Mouse (Mus musculus) forebrain, embryonic 11.5 days (tissue): ENCODE measurements around the gene Cox11. TPM values are rescaled to one million over a fixed set of nuclear protein-coding genes. Genes with fewer than 3 reads are reported as not detected.

Experiments used
- ATAC-seq: fragments of 200-750 bp; cut with Nextera tagmentation; replicated peaks from 2 replicates; pipeline ENCODE4 v1.8.0; 2017; ENCODE audit warnings: moderate TSS enrichment; ENCODE audit not compliant: low FRiP score
- DNase-seq: peaks from one replicate; pipeline ENCODE4 v3.0.0-alpha.2; 2017; ENCODE audit warnings: low spot score
- H3K27ac ChIP-seq: fragments of 300-500 bp; sonication (generic); 2 replicates; pipeline ENCODE4 v1.5.1; 2014; ENCODE audit warnings: low read depth, low read length
- H3K27me3 ChIP-seq: fragments of 300-500 bp; sonication (generic); 2 replicates; pipeline ENCODE4 v1.6.1; 2014; ENCODE audit warnings: mild to moderate bottlenecking, low read length, mixed read lengths; ENCODE audit not compliant: control insufficient read depth, insufficient read depth
- H3K36me3 ChIP-seq: fragments of 300-500 bp; sonication (generic); 2 replicates; pipeline ENCODE4 v1.6.1; 2014; ENCODE audit warnings: mild to moderate bottlenecking, low read length, moderate library complexity, mixed read lengths; ENCODE audit not compliant: control insufficient read depth, insufficient read depth
- H3K4me1 ChIP-seq: fragments of 300-500 bp; sonication (generic); replicated peaks from 2 replicates; pipeline ENCODE4 v1.6.1; 2014; ENCODE audit warnings: low read length, mixed read lengths; ENCODE audit not compliant: control insufficient read depth, insufficient read depth
- H3K4me2 ChIP-seq: fragments of 300-500 bp; sonication (generic); 2 replicates; pipeline ENCODE4 v1.6.1; 2014; ENCODE audit warnings: low read depth, mild to moderate bottlenecking, low read length, moderate library complexity, mixed read lengths; ENCODE audit not compliant: severe bottlenecking
- H3K4me3 ChIP-seq: fragments of 300-500 bp; sonication (generic); 2 replicates; pipeline ENCODE4 v1.5.1; 2014; ENCODE audit warnings: low read depth, low read length
- H3K9ac ChIP-seq: fragments of 300-500 bp; sonication (generic); 2 replicates; pipeline ENCODE4 v1.6.1; 2014; ENCODE audit warnings: low read length
- H3K9me3 ChIP-seq: fragments of 300-500 bp; sonication (generic); 2 replicates; pipeline ENCODE4 v1.6.1; 2016; ENCODE audit warnings: low read length, mixed read lengths; ENCODE audit not compliant: control insufficient read depth
- WGBS: fragments of 180-500 bp; shearing (Covaris S2); extraction: QIAGEN DNeasy Blood & Tissue Kit; methylation state at CpG from one replicate; pipeline ENCODE4 v1.1.7; 2014; 5-methylcytosine and 5-hydroxymethylcytosine counted together
- polyA plus RNA-seq: library from polyadenylated mRNA; unstranded; fragments of >200 nt; fragmentation: Nextera tagmentation; extraction: Ambion mirVana; gene quantifications from 2 replicates; pipeline ENCODE4 v1.2.1, GENCODE M21; 2014

Gene Cox11
- polyA plus RNA-seq, 1 experiment from 2014 or later = 30.5 TPM

DNA sequence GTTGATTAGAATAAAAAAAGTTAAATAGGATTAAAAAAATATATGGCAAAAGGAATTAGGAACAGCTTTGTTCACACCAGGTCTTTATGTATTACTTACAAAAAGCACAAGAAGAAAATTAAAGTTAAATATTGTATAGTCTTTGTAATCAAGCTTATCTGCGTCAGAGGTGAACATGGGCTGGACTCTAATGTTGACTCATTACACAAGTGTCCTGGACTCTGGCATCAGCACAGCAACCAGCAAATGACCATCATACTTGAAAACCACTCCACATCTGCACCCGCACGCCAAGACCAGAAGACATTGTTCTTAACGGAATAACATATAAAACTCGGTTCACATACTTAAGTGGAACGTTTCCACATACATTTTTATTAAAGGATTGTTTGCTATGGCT is 29.4 kb downstream of the Cox11 start:
- Histone ChIP-seq H3K27ac (no peak overlapping the region), H3K4me2 (no peak overlapping the region), H3K27me3 (no peaks in the 10 kb centered on the region), H3K9me3 (no peaks in the 10 kb centered on the region), H3K4me3 (no peak overlapping the region), H3K9ac (no peak overlapping the region), H3K4me1 (peaks cover 21% of the 10 kb centered on the region), H3K36me3 (no peaks in the 10 kb centered on the region)
- ATAC-seq (no peak), DNase-seq (no peak)
- 95% methylated on average over 6 of the region's 6 CpGs for WGBS

DNA sequence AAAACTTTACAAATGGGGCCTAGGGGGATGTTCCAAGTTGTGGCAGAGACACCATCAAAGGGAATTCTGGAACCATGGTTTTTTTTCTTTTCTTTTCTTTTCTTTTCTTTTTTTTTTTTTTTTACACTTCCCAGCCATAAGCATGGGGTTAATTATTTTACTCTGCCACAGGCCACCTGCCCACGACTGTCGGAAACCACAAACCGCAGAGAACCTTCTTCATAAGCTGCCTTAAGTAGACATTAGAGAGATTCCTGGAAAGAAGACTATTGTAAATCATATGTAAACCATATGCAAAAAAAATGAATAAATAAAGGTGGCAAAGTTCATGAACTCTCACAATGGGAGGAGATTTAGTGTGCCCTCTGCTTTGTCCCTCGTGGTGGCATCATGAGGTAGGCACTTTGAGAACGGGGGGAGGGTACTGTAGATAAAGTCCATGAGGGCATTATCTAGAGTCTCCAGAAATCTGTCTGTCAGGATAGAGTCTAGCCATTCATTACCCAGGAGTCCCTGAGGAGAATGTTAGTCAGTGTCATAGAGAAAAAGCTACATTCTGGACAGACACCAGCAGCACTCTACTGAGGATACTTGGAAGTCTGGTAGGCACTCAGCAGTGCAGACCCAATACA is 37.6 kb downstream of the Cox11 start:
- 85% methylated on average over 5 of the region's 5 CpGs for WGBS
- DNase-seq (no peak), ATAC-seq (no peak)
- Histone ChIP-seq H3K27me3 (no peaks in the 10 kb centered on the region), H3K27ac (no peak overlapping the region), H3K4me3 (no peak overlapping the region), H3K4me1 (no peaks in the 10 kb centered on the region), H3K36me3 (no peaks in the 10 kb centered on the region; the same call in 1 of the 2 replicates), H3K4me2 (no peak overlapping the region), H3K9ac (no peak overlapping the region), H3K9me3 (no peaks in the 10 kb centered on the region)

DNA sequence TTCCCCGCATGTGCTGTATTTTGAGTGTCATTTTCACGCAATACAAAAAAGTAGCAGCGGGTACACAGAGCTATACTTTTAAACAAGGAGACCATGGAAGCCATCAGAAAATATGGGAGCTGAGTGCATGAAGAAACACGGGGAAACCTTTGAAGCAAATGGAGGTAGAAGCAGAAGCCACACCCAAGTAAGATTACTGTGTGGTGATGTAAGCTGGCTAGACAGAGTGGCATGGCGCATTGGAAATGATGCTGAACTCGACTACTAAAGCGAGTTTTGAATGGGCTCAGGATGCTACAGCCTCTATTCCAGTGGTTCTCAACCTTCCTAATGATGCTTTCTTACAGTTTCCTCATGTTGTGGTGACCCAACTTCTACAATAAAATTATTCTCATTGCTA is 39.1 kb downstream of the Cox11 start:
- Histone ChIP-seq H3K36me3 (no peaks in the 10 kb centered on the region; the same call in 1 of the 2 replicates), H3K9ac (no peak overlapping the region), H3K4me2 (no peak overlapping the region), H3K9me3 (no peaks in the 10 kb centered on the region), H3K27ac (no peak overlapping the region), H3K4me1 (no peaks in the 10 kb centered on the region), H3K27me3 (no peaks in the 10 kb centered on the region), H3K4me3 (no peak overlapping the region)
- ATAC-seq = no peak
- 90% methylated on average over 7 of the region's 7 CpGs for WGBS
- DNase-seq = no peak

DNA sequence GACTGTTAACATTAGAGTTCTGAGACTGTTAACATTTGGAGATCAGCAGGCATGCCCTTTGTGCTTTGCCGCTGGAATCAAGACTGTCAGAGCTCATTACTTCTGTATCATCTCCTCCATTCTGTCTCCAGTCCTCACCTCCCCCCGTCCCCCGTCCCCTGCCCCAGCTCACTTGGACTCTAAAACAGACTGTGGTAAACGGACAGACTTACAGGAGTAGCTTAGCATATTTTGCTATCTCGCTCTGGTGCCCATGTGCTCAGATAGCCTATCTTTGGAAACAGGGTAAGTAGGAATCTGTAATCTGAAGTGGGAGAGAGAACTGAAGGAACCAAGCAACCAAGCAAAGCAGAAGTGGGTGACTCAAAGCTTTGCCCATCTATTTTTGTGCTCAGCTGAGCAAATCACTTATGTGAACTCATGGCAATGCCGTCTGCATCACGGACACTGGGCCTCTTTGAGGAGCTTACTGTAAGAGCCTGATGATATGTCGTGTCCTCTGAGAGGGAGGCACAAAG is 39.9 kb downstream of the Cox11 start:
- H3K4me2 ChIP-seq = no peak overlapping the region
- DNase-seq = no peak
- H3K9me3 ChIP-seq = no peaks in the 10 kb centered on the region
- no peaks in the 10 kb centered on the region for H3K27me3 ChIP-seq
- H3K4me3 ChIP-seq = no peak overlapping the region
- no peak for ATAC-seq
- no peaks in the 10 kb centered on the region for H3K4me1 ChIP-seq
- 51% methylated on average over 8 of the region's 8 CpGs for WGBS
- no peak overlapping the region for H3K27ac ChIP-seq
- H3K9ac ChIP-seq = no peak overlapping the region
- no peaks in the 10 kb centered on the region; the same call in 1 of the 2 replicates for H3K36me3 ChIP-seq

DNA sequence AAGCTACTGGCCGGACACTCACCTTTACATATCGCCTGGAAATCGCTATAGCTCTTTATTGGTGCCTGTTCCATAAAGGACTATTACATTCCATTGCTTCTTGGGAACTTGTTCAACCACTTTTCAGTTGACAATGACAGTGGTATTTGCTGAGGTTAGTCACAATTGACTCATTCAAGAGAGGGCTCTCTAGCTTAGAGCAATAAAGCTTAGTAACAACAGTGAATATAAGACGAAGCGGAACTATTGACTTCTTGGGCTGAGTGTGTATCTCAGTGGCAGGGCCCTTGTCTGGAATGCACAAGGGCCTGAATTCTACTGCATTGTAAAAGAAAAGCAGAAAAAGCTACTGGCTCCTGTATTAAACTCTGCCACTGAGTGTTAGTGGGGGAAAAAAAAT is 40.6 kb downstream of the Cox11 start:
- no peak overlapping the region for H3K9ac ChIP-seq
- 89% methylated on average over 5 of the region's 5 CpGs for WGBS
- no peak overlapping the region for H3K4me2 ChIP-seq
- DNase-seq = no peak
- no peak for ATAC-seq
- H3K9me3 ChIP-seq = no peaks in the 10 kb centered on the region
- H3K27me3 ChIP-seq = no peaks in the 10 kb centered on the region
- H3K27ac ChIP-seq = no peak overlapping the region
- H3K4me3 ChIP-seq = no peak overlapping the region
- H3K36me3 ChIP-seq = no peaks in the 10 kb centered on the region; the same call in 1 of the 2 replicates
- H3K4me1 ChIP-seq = no peaks in the 10 kb centered on the region

DNA sequence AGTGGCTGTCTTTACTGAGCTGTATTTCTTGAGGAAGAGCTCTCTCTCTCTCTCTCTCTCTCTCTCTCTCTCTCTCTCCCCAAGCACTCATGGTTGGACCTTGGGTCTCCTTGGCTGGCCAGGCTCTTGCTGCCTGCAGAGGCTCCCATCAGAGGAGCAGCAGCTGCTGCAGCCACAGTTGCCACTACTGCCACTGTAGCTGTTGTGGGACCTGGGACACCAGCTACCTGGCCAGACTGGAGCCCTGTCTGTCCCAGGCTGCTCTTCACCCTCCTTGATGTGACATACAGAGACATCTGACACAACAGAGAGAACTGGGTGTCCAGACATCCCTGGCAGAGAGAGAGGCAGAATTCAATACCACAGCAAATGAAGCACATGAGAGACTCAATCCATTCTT is 43.2 kb downstream of the Cox11 start:
- Histone ChIP-seq H3K4me3 (no peak overlapping the region), H3K4me1 (no peaks in the 10 kb centered on the region), H3K27me3 (no peaks in the 10 kb centered on the region), H3K9me3 (no peaks in the 10 kb centered on the region), H3K27ac (no peak overlapping the region), H3K4me2 (no peak overlapping the region), H3K36me3 (no peaks in the 10 kb centered on the region; the same call in 1 of the 2 replicates), H3K9ac (no peak overlapping the region)
- ATAC-seq = no peak
- DNase-seq = no peak

DNA sequence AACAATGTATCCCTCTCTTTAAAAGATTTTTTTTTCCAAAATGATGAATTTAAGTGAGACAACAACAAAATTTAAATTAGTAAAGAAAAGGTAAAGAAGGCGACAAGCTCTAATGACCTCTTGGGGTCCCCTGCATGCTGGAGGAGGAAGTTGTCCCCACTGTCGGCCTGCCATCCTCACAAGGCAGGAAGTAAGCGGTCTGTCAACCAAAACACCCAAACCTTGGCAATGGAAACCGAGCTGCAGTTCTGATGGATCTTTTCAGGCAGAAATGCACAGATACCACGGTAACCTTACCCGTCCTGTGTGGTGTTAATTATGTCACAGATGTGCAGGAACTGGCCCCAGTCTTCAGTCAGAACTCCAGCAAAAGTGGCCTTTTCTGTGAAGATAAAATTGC is 46.8 kb downstream of the Cox11 start:
- Histone ChIP-seq H3K4me3 (no peak overlapping the region), H3K36me3 (no peaks in the 10 kb centered on the region; the same call in 1 of the 2 replicates), H3K4me2 (no peak overlapping the region), H3K27me3 (no peaks in the 10 kb centered on the region; the same call in 1 of the 2 replicates), H3K4me1 (peaks cover 2% of the 10 kb centered on the region; the same call in 1 of the 2 replicates), H3K27ac (no peak overlapping the region), H3K9me3 (no peaks in the 10 kb centered on the region), H3K9ac (no peak overlapping the region)
- 72% methylated on average over 6 of the region's 6 CpGs for WGBS
- ATAC-seq (no peak), DNase-seq (no peak)

DNA sequence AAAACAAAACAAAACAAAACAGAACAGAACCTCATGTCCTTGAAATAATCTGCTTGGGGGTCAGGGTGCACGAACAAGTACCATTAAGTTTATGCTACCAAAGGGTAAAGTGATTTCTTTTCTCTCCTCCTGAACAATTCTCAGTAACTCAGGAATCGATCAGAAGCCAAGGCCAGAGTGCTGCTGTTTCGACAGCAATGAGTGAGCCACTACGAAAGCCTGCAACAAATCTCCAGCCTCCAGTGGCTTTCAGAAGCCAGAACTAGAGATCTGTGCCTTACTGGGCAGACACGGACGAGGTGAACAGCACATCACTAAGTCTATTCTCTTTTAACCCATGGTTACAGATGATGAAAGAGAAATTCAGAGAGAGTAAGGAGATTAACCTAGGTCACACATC is 47.2 kb downstream of the Cox11 start:
- H3K27me3 ChIP-seq = no peaks in the 10 kb centered on the region; the same call in 1 of the 2 replicates
- no peak for DNase-seq
- no peak overlapping the region for H3K27ac ChIP-seq
- ATAC-seq = no peak
- no peaks in the 10 kb centered on the region for H3K9me3 ChIP-seq
- H3K4me2 ChIP-seq = no peak overlapping the region
- peaks cover 2% of the 10 kb centered on the region; the same call in 1 of the 2 replicates for H3K4me1 ChIP-seq
- 84% methylated on average over 6 of the region's 6 CpGs for WGBS
- H3K4me3 ChIP-seq = no peak overlapping the region
- H3K36me3 ChIP-seq = no peaks in the 10 kb centered on the region; the same call in 1 of the 2 replicates
- H3K9ac ChIP-seq = no peak overlapping the region
